Comparison of ENCODE assay signal across 17 mouse cellular contexts in the genomic region with DNA sequence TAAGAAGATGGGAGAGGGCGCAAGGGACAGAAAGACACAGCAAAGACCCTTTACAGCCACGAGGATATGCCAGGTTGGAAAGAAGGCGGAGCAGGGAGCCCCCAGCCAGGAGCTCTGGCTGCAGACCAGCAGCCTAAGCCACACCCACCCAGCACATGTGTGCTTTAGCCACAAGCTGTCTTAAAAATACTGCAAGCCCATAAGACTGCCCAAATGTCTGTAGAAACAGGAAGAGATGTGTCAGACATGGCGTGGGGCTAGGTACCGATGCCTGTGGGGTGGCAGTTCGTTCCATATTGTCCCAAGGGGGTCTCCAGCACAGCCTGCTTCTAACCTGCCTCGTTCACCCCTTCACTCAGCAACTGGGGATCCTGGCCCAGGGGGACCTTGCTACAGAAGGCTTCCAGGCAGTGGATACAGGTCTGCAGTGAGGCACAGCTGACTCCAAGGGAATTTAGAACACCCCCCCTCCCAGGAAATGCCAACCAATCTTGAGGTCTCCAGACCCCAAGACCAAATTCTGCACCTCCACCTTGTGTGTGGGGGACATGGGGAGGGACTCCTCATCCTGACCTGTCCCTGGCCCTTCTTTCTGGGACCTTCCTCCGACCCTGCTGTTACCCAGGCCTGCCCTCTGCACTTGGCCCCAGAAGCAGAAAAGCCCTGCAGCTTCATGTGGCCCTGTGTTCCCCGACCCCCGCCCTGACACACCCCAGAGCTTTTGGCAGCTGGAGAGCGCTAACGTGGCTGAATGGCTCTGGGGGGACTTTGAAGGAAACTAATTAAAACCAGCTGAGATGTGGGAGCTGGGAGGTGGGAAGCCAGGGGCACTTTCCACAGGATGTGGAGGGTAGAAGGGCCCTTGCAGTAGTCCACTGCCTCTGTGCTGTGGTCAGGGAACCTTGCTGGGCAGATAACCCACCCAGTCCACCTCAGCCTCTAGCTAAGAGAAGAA. TPM values are rescaled to one million over a fixed set of nuclear protein-coding genes. Genes with fewer than 3 reads are reported as not detected.
DNase-seq lines count a peak whose midpoint lies in the region; ATAC-seq and TF ChIP-seq lines count a peak whose summit lies in the region.
"Had no signal": no experiment of that assay in that cellular context is flagged by ENCODE, and none has a peak within 500 bp of the region (broad histone marks: within the 10 kb centered on the region; RNA-seq: fewer than 3 reads in every experiment).

No protein-coding gene starts in this region.

- ATAC-seq in midbrain, embryonic 11.5 days (ENCODE audit: low FRiP score): no peak
- ATAC-seq in midbrain, embryonic 16.5 days: no peak
- no peak for ATAC-seq in megakaryocyte-erythroid progenitor cell, adult 5-6 weeks (replicated peaks; ENCODE audit: low FRiP score, low TSS enrichment, poor library complexity, severe bottlenecking)
- ATAC-seq: forebrain, embryonic 15.5 days; inflammation-experienced regulatory T-cells, adult 6 months had no signal

- H3K36me3 ChIP-seq in midbrain, embryonic 11.5 days (ENCODE audit: control insufficient read depth, insufficient read depth, low read length): no peaks in the 10 kb centered on the region
- H3K36me3 ChIP-seq in midbrain, embryonic 16.5 days (ENCODE audit: control insufficient read depth, insufficient read depth, low read length): no peaks in the 10 kb centered on the region
- H3K36me3 ChIP-seq in myocyte (ENCODE audit: control insufficient read depth, insufficient read depth): no peaks in the 10 kb centered on the region
- H3K36me3 ChIP-seq: forebrain, embryonic 15.5 days had no signal

- no peak overlapping the region for H3K9ac ChIP-seq in midbrain, embryonic 11.5 days (ENCODE audit: low read length)
- no peak overlapping the region for H3K9ac ChIP-seq in midbrain, embryonic 16.5 days (ENCODE audit: low read depth, low read length)
- H3K9ac ChIP-seq: forebrain, embryonic 15.5 days had no signal

- intact Hi-C loops in gastrocnemius, adult 2 months (cut with DNase I): no loop called here

- H3K9me3 ChIP-seq in midbrain, embryonic 11.5 days (ENCODE audit: control insufficient read depth, low read length): no peaks in the 10 kb centered on the region
- no peaks in the 10 kb centered on the region for H3K9me3 ChIP-seq in midbrain, embryonic 16.5 days (replicated peaks; ENCODE audit: control insufficient read depth, low read length, poor library complexity, severe bottlenecking)
- H3K9me3 ChIP-seq: forebrain, embryonic 15.5 days had no signal

- H3K27ac ChIP-seq in gastrocnemius, adult 2 months: no peak overlapping the region
- no peak overlapping the region for H3K27ac ChIP-seq in midbrain, embryonic 11.5 days (ENCODE audit: low read depth, low read length)
- H3K27ac ChIP-seq in midbrain, embryonic 16.5 days (ENCODE audit: low read length): no peak overlapping the region
- peak overlapping the region; percentile 72 for H3K27ac ChIP-seq in embryonic fibroblast, embryonic 13.5 days (ENCODE audit: insufficient read depth, low read length)
- H3K27ac ChIP-seq: forebrain, embryonic 15.5 days; macrophage had no signal

- peaks cover 43% of the 10 kb centered on the region for H3K79me2 ChIP-seq in myocyte (ENCODE audit: control insufficient read depth, insufficient read depth)

- H3K4me3 ChIP-seq in gastrocnemius, adult 2 months: no peak overlapping the region
- H3K4me3 ChIP-seq in midbrain, embryonic 11.5 days (ENCODE audit: low read depth, low read length): no peak overlapping the region
- H3K4me3 ChIP-seq in midbrain, embryonic 16.5 days (ENCODE audit: low read depth, low read length): no peak overlapping the region
- H3K4me3 ChIP-seq in embryonic fibroblast, embryonic 13.5 days (ENCODE audit: insufficient read depth, low read length): no peak overlapping the region
- H3K4me3 ChIP-seq in myocyte: no peak overlapping the region
- H3K4me3 ChIP-seq: forebrain, embryonic 15.5 days had no signal

- peak; percentile 42 for DNase-seq in gastrocnemius, adult 2 months
- no peak for DNase-seq in gastrocnemius, adult 8-10 months (ENCODE audit: low spot score in 2 of 2)
- DNase-seq in midbrain, embryonic 11.5 days (ENCODE audit: low spot score, missing footprints): peak; percentile 61
- no peak for DNase-seq in MN1 (ENCODE audit: low spot score)
- DNase-seq: cerebellum, postnatal 25 days; heart, adult 11 months; heart, postnatal 10 days; kidney, postnatal 14 days; right cerebral cortex, postnatal 4 days; thymus, postnatal 36 days had no signal

- no peak overlapping the region for H3ac ChIP-seq in myocyte (ENCODE audit: control insufficient read depth, insufficient read length)

- no peaks in the 10 kb centered on the region for H3K4me1 ChIP-seq in midbrain, embryonic 11.5 days (ENCODE audit: control insufficient read depth, insufficient read depth, low read length)
- H3K4me1 ChIP-seq in midbrain, embryonic 16.5 days (ENCODE audit: control insufficient read depth, insufficient read depth, low read length): no peaks in the 10 kb centered on the region
- peaks cover 18% of the 10 kb centered on the region; the same call in 1 of the 2 replicates for H3K4me1 ChIP-seq in embryonic fibroblast, embryonic 13.5 days (ENCODE audit: control insufficient read depth, insufficient read depth, low read length)

- no peaks in the 10 kb centered on the region for H3K27me3 ChIP-seq in midbrain, embryonic 11.5 days (ENCODE audit: control insufficient read depth, insufficient read depth, low read length)
- no peaks in the 10 kb centered on the region for H3K27me3 ChIP-seq in midbrain, embryonic 16.5 days (ENCODE audit: control insufficient read depth, insufficient read depth, low read depth, low read length)
- H3K27me3 ChIP-seq in myocyte (ENCODE audit: control insufficient read depth, insufficient read depth, insufficient read length): no peaks in the 10 kb centered on the region
- H3K27me3 ChIP-seq: forebrain, embryonic 15.5 days had no signal

- no peak for TF ChIP-seq POLR2A in embryonic fibroblast, embryonic 13.5 days (IDR thresholded peaks at IDR 0.05; ENCODE audit: low read depth, low read length)
- no peak for TF ChIP-seq POLR2A in myocyte (IDR thresholded peaks at IDR 0.05; ENCODE audit: insufficient read length, low read depth)

- no peak overlapping the region for H3K4me2 ChIP-seq in midbrain, embryonic 11.5 days
- no peak overlapping the region for H3K4me2 ChIP-seq in midbrain, embryonic 16.5 days (ENCODE audit: low read length)
- H3K4me2 ChIP-seq in myocyte (ENCODE audit: low read depth): peak overlapping the region; percentile 44
- H3K4me2 ChIP-seq: forebrain, embryonic 15.5 days had no signal

- 47% methylated on average over 12 of the region's 12 CpGs for WGBS in midbrain, embryonic 11.5 days
- WGBS in midbrain, embryonic 16.5 days: 44% methylated on average over 12 of the region's 12 CpGs

- TF ChIP-seq CTCF in gastrocnemius, adult 2 months (IDR thresholded peaks at IDR 0.05): no peak
- no peak for TF ChIP-seq CTCF in embryonic fibroblast, embryonic 13.5 days (IDR thresholded peaks at IDR 0.05; ENCODE audit: borderline replicate concordance, insufficient read depth, low read length)

TF ChIP-seq in myocyte, 11 proteins besides CTCF, POLR2A, EP300 and RAD21:
- TF ChIP-seq SRF (IDR thresholded peaks at IDR 0.05; ENCODE audit: control insufficient read depth, insufficient read length, low read depth): no peak
- TF ChIP-seq MYOD1 (IDR thresholded peaks at IDR 0.05; ENCODE audit: control insufficient read depth in 1 of 3, insufficient read length in 2 of 3, low read depth in 2 of 3): peak in 1 of 3 experiments; percentile 22
- peak in 1 of 3 experiments; percentile 50 for TF ChIP-seq MYOG (IDR thresholded peaks at IDR 0.05; ENCODE audit: control insufficient read depth in 1 of 3, insufficient read depth in 1 of 3, insufficient read length in 2 of 3, low read depth in 2 of 3)

RNA-seq across cellular contexts. Expression of a gene that starts 35.4 kb away (rescaled TPM):
- 1 to 10 TPM; 6.6 to 8.8 TPM for total RNA-seq in gastrocnemius, adult 2 months (2021)
- 1 to 10 TPM; 4.7 to 9.2 (median 6.3) TPM for total RNA-seq in gastrocnemius, adult 8-10 months (2022)
- 1.6 and 1.8 TPM in 2 replicates for polyA plus RNA-seq in midbrain, embryonic 11.5 days (2014; fragmentation: Nextera tagmentation; extraction: Ambion mirVana)
- polyA plus RNA-seq in midbrain, embryonic 16.5 days (2015; fragmentation: Nextera tagmentation; extraction: Ambion mirVana): 0.77 and 1.2 TPM in 2 replicates
- 10.3 and 12.6 TPM in 2 replicates for polyA plus RNA-seq in embryonic fibroblast, embryonic 13.5 days (2011; ENCODE audit: insufficient read length, low read depth, missing spikeins)
- 22.6 TPM for polyA plus RNA-seq in myocyte (2012; fragmentation: generic; extraction: Trizol)
- total RNA-seq in megakaryocyte-erythroid progenitor cell, adult 5-6 weeks (2014; fragmentation: Nextera tagmentation): 188 and 219 TPM in 2 replicates
- total RNA-seq in megakaryocyte-erythroid progenitor cell, adult 5-6 weeks (2017): 43.8 and 102 TPM in 2 replicates

Comparison
In these comparisons a context has a peak if more than half of its experiments do, and no peak if none do; other contexts are left out.
1. DNase-seq: peak in gastrocnemius, adult 2 months (single experiment) and midbrain, embryonic 11.5 days (single experiment); none in gastrocnemius, adult 8-10 months (0 of 2) and MN1 (single experiment).